Mouse (Mus musculus): Measurements from ENCODE around the gene Pf4.

DNA sequence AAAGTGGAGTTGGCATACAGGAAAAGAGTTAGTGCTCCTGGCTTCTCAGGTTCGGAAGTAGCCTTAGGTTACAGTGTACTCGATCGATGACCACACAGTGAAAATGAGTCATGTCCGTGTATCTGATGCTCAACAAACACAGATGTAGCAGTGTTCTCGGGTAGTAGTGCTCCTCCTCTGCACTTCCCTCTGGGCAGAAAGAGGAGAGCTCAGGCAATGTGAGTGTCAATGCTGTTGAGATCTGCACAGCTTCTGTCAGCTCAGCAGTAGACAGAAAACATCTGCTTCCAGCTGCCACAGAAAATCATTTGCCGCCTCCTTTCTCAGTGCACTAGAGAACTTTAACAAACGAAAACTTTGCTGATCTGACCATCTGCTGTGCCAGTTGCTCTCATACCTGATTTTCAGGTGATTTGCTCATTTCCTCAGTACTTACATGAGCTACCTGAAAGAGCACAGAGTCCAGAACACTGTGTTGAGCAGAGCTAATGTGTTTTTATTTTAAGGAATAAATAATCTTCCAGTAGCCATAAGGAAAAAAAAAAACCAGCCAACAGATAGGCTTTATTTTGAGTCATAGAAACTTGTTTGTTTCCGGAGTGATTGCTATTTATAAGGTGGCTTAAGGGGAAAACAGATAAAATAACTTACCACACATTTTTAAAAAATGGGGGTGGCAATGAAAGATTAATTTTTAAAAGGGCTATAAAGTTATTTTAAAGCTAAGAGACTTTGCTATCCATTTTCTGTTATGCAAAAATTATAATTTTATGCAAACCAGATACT, 6.2 kb upstream of the Pf4 start:
- TF ChIP-seq CTCF (conservative IDR thresholded peaks at IDR 0.05; ENCODE audit: insufficient read depth, insufficient read length, low read depth, low read length) (no peak), POLR2A (IDR thresholded peaks at IDR 0.05; ENCODE audit: low read depth, low read length) (no peak)

All from kidney, adult 2 months (tissue).